Mouse (Mus musculus) hindbrain, embryonic 14.5 days (tissue): ENCODE measurements at regions not wholly inside any gene's neighbourhood (a gene's known extent, or its start where the extent isn't known, plus 50 kb on each side); places are given as distances from the start of the nearest gene placed in this dataset.

ENCODE experiments used
- ATAC-seq: fragments of 200-750 bp; cut with Nextera tagmentation; 2 replicates; pipeline ENCODE4 v1.8.0; 2017; ENCODE audit warnings: moderate number of reproducible peaks, mild to moderate bottlenecking, moderate TSS enrichment, moderate library complexity; ENCODE audit not compliant: low FRiP score
- DNase-seq: peaks from one replicate; pipeline ENCODE4 v3.0.0-alpha.2; 2015; ENCODE audit warnings: low spot score
- H3K27ac ChIP-seq: fragments of 300-500 bp; sonication (generic); 2 replicates; pipeline ENCODE4 v1.5.1; 2014; ENCODE audit warnings: mild to moderate bottlenecking, moderate library complexity
- H3K27me3 ChIP-seq: fragments of 300-500 bp; sonication (generic); 2 replicates; pipeline ENCODE4 v1.6.1; 2014; ENCODE audit warnings: mild to moderate bottlenecking, low read length, mixed read lengths; ENCODE audit not compliant: control insufficient read depth, insufficient read depth
- H3K36me3 ChIP-seq: fragments of 300-500 bp; sonication (generic); replicated peaks from 2 replicates; pipeline ENCODE4 v1.6.1; 2014; ENCODE audit not compliant: control insufficient read depth, insufficient read depth
- H3K4me1 ChIP-seq: fragments of 300-500 bp; sonication (generic); replicated peaks from 2 replicates; pipeline ENCODE4 v1.6.1; 2014; ENCODE audit warnings: antibody characterized with exemption, low read length, mixed read lengths; ENCODE audit not compliant: control insufficient read depth, insufficient read depth
- H3K4me2 ChIP-seq: fragments of 300-500 bp; sonication (generic); replicated peaks from 2 replicates; pipeline ENCODE4 v1.6.1; 2014; ENCODE audit warnings: mild to moderate bottlenecking, moderate library complexity
- H3K4me3 ChIP-seq: fragments of 300-500 bp; sonication (generic); replicated peaks from 2 replicates; pipeline ENCODE4 v1.5.1; 2014; ENCODE audit warnings: mild to moderate bottlenecking, low read length
- H3K9ac ChIP-seq: fragments of 300-500 bp; sonication (generic); 2 replicates; pipeline ENCODE4 v1.6.1; 2014
- H3K9me3 ChIP-seq: fragments of 300-500 bp; sonication (generic); 2 replicates; pipeline ENCODE4 v1.6.1; 2016; ENCODE audit warnings: low read length; ENCODE audit not compliant: control insufficient read depth

- no peak overlapping the region for H3K27ac ChIP-seq
- DNase-seq (no peak), ATAC-seq (no peak)
- H3K27me3 ChIP-seq: no peaks in the 10 kb centered on the region
- H3K9ac ChIP-seq: no peak overlapping the region
- no peaks in the 10 kb centered on the region for H3K9me3 ChIP-seq
- no peaks in the 10 kb centered on the region for H3K4me1 ChIP-seq
- H3K36me3 ChIP-seq: no peaks in the 10 kb centered on the region
- no peak overlapping the region for H3K4me2 ChIP-seq
- H3K4me3 ChIP-seq: no peak overlapping the region
Measured at GRCm38 (mm10) chr13:29006467-29006866, 53.0 kb upstream of the Sox4 start.
